Mouse (Mus musculus): ENCODE results near the gene Tmem178b.

DNA sequence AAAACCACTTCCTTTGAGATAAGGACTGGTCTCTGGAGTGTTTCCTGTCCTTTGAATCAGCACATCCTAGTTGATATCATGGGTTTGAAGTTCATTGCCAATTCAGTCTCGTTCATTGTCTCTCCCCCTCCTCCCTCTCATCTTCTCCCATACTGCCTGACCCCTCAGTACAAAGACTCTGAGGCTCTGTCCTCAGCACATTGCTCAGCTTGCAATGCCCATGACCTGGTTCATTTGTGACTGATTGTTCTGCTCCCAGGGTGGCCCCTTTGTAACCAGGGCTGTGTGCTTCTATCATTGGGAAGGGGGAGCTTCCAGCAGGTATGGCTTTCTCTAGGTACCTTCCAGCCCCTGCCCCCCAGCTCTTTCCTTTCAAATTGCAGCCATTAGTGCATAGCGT lies 329.5 kb downstream of the Tmem178b start:
- TF ChIP-seq CTCF (IDR thresholded peaks at IDR 0.05; ENCODE audit: control insufficient read depth, insufficient read depth, low read length) (no peak), POLR2A (IDR thresholded peaks at IDR 0.05; ENCODE audit: borderline replicate concordance, control insufficient read depth, low read depth, low read length) (no peak)
